Mouse (Mus musculus) intestine, postnatal 0 days (tissue): ENCODE measurements around the gene Sema4g. TPM values are rescaled to one million over a fixed set of nuclear protein-coding genes. Genes with fewer than 3 reads are reported as not detected.
A peak's percentile ranks its signal among the peaks of the same experiment; 100 is the strongest.

Experiments used
- ATAC-seq: fragments of 200-750 bp; cut with Nextera tagmentation; 2 replicates; pipeline ENCODE4 v1.8.0; 2017; ENCODE audit warnings: mild to moderate bottlenecking, moderate TSS enrichment, moderate library complexity
- H3K27ac ChIP-seq: fragments of 300-500 bp; sonication (generic); 2 replicates; pipeline ENCODE4 v1.5.1; 2014; ENCODE audit warnings: mild to moderate bottlenecking, low read depth, low read length, moderate library complexity
- H3K27me3 ChIP-seq: fragments of 300-500 bp; sonication (generic); replicated peaks from 2 replicates; pipeline ENCODE4 v1.6.1; 2014; ENCODE audit warnings: low read length, mixed read lengths; ENCODE audit not compliant: control insufficient read depth, insufficient read depth
- H3K36me3 ChIP-seq: fragments of 300-500 bp; sonication (generic); 2 replicates; pipeline ENCODE4 v1.6.1; 2014; ENCODE audit warnings: mild to moderate bottlenecking, moderate library complexity; ENCODE audit not compliant: control insufficient read depth, insufficient read depth
- H3K4me1 ChIP-seq: fragments of 300-500 bp; sonication (generic); replicated peaks from 2 replicates; pipeline ENCODE4 v1.6.1; 2014; ENCODE audit warnings: antibody characterized with exemption, low read length, mixed read lengths; ENCODE audit not compliant: control insufficient read depth, insufficient read depth
- H3K4me2 ChIP-seq: fragments of 300-500 bp; sonication (generic); replicated peaks from 2 replicates; pipeline ENCODE4 v1.6.1; 2014; ENCODE audit warnings: low read depth, mild to moderate bottlenecking, moderate library complexity
- H3K4me3 ChIP-seq: fragments of 300-500 bp; sonication (generic); 2 replicates; pipeline ENCODE4 v1.5.1; 2014; ENCODE audit warnings: low read depth, low read length
- H3K9ac ChIP-seq: fragments of 300-500 bp; sonication (generic); 2 replicates; pipeline ENCODE4 v1.6.1; 2014; ENCODE audit warnings: mild to moderate bottlenecking, low read depth, low read length
- H3K9me3 ChIP-seq: fragments of 300-500 bp; sonication (generic); 2 replicates; pipeline ENCODE4 v1.6.1; 2016; ENCODE audit warnings: mixed run types; ENCODE audit not compliant: control insufficient read depth
- CTCF ChIP-seq: sonication (generic); IDR thresholded peaks from 2 replicates; pipeline ENCODE4 v1.5.1; 2016; ENCODE audit warnings: low read depth, mild to moderate bottlenecking, control low read depth, antibody characterized with exemption, moderate library complexity
- WGBS: fragments of 180-500 bp; shearing (Covaris S2); extraction: QIAGEN DNeasy Blood & Tissue Kit; methylation state at CpG from one replicate; pipeline ENCODE4 v1.1.7; 2014; 5-methylcytosine and 5-hydroxymethylcytosine counted together
- polyA plus RNA-seq: library from polyadenylated mRNA; unstranded; fragments of >200 nt; fragmentation: Nextera tagmentation; extraction: Ambion mirVana; gene quantifications from 2 replicates; pipeline ENCODE4 v1.2.1, GENCODE M21; 2015

Sema4g gene
- polyA plus RNA-seq, 1 experiment from 2014 or later: 7.8 TPM

- Histone ChIP-seq H3K27ac (peak overlapping the region; percentile 88), H3K9ac (peak overlapping the region; percentile 51; the same call in 1 of the 2 replicates), H3K27me3 (peaks cover 5% of the 10 kb centered on the region), H3K36me3 (peaks cover 12% of the 10 kb centered on the region), H3K4me3 (peak overlapping the region; percentile 37), H3K9me3 (no peaks in the 10 kb centered on the region), H3K4me2 (peak overlapping the region; percentile 78), H3K4me1 (0 out of 2 replicates have a peak, but pooled peaks cover 3% of the 10 kb centered on the region)
- no peak for TF ChIP-seq CTCF
- 16% methylated on average over 11 of the region's 11 CpGs for WGBS
- ATAC-seq: peak; percentile 49
Observed at GRCm38 (mm10) chr19:45047935-45048643, 59.2 kb downstream of the Sema4g start.

- no peak overlapping the region for H3K9ac ChIP-seq
Observed at GRCm38 (mm10) chr19:45048644-45049365, 59.9 kb downstream of the Sema4g start.

GRCm38 (mm10) chr19:45049523-45049922 is 60.6 kb downstream of the Sema4g start:
- no peak for ATAC-seq
- Histone ChIP-seq H3K27me3 (peaks cover 1% of the 10 kb centered on the region), H3K36me3 (peaks cover 19% of the 10 kb centered on the region), H3K4me1 (no peaks in the 10 kb centered on the region), H3K4me3 (no peak overlapping the region), H3K9me3 (no peaks in the 10 kb centered on the region), H3K27ac (no peak overlapping the region), H3K9ac (no peak overlapping the region), H3K4me2 (no peak overlapping the region)
- 81% methylated on average over 9 of the region's 9 CpGs for WGBS
- no peak for TF ChIP-seq CTCF

More at GRCm38 (mm10) chr19:45048644-45049365, 59.9 kb downstream of the Sema4g start:
- TF ChIP-seq CTCF: no peak
- no peaks in the 10 kb centered on the region for H3K4me1 ChIP-seq
- no peaks in the 10 kb centered on the region for H3K9me3 ChIP-seq
- peaks cover 14% of the 10 kb centered on the region for H3K36me3 ChIP-seq
- peak overlapping the region; percentile 78 for H3K4me2 ChIP-seq
- WGBS: 76% methylated on average over 12 of the region's 12 CpGs
- peak overlapping the region; percentile 37 for H3K4me3 ChIP-seq
- H3K27ac ChIP-seq: peak overlapping the region; percentile 88; the same call in 1 of the 2 replicates
- ATAC-seq: no peak
- peaks cover 5% of the 10 kb centered on the region for H3K27me3 ChIP-seq

Other genes with a start within 250 kb of the Sema4g start
- gene Pax2, start 233.1 kb upstream of the Sema4g start, polyA plus RNA-seq: not detected in 2 replicates
- 11.4 and 13.4 TPM in 2 replicates for gene Slf2, start 58.0 kb upstream of the Sema4g start, polyA plus RNA-seq
- gene Twnk, start 16.6 kb downstream of the Sema4g start, polyA plus RNA-seq: 7.1 and 7.4 TPM in 2 replicates
- gene Mrpl43, start 17.3 kb downstream of the Sema4g start, polyA plus RNA-seq: 80.1 and 83.0 TPM in 2 replicates
- 26.0 and 26.2 TPM in 2 replicates for gene Lzts2, start 25.3 kb downstream of the Sema4g start, polyA plus RNA-seq
- 0.22 and 0.37 TPM in 2 replicates for gene Pdzd7, start 56.6 kb downstream of the Sema4g start, polyA plus RNA-seq
- gene Sfxn3, start 58.4 kb downstream of the Sema4g start, polyA plus RNA-seq: 15.1 and 17.5 TPM in 2 replicates
- 1.2 and 2.1 TPM in 2 replicates for gene Kazald1, start 86.1 kb downstream of the Sema4g start, polyA plus RNA-seq
- not detected in 2 replicates for gene Tlx1, start 161.6 kb downstream of the Sema4g start, polyA plus RNA-seq
- gene Lbx1, start 246.7 kb downstream of the Sema4g start, polyA plus RNA-seq: not detected in 2 replicates